Mouse (Mus musculus) ES-E14 (cell line): ENCODE results near the gene Tm7sf3. TPM values are rescaled to one million over a fixed set of nuclear protein-coding genes. Genes with fewer than 3 reads are reported as not detected.
A peak's percentile ranks its signal among the peaks of the same experiment; 100 is the strongest.

ENCODE experiments used
- DNase-seq: peaks from one replicate; pipeline ENCODE4 v3.0.0-alpha.2; 2013; ENCODE audit warnings: low read depth, low spot score
- H3K27ac ChIP-seq: 2 replicates; pipeline ENCODE4 v1.5.1; 2012; ENCODE audit warnings: low read depth, mild to moderate bottlenecking, low read length, moderate library complexity, mixed read lengths; ENCODE audit not compliant: poor library complexity, insufficient read depth, severe bottlenecking
- H3K36me3 ChIP-seq: 2 replicates; pipeline ENCODE4 v1.6.1; 2012; ENCODE audit warnings: mild to moderate bottlenecking, low read length, moderate library complexity, mixed read lengths; ENCODE audit not compliant: control insufficient read depth, poor library complexity, insufficient read depth, severe bottlenecking
- H3K4me1 ChIP-seq, 2 experiments: fragments of 150-350 bp in 1 of 2; sonication (generic) in 1 of 2; 2 replicates each; pipeline ENCODE4 v1.6.1; 2012; ENCODE audit warnings: low read length in 2 of 2, mild to moderate bottlenecking in 1 of 2, mixed read lengths in 1 of 2; ENCODE audit not compliant: control insufficient read depth in 2 of 2, insufficient read depth in 2 of 2, poor library complexity in 1 of 2
- H3K4me3 ChIP-seq, 2 experiments: fragments of 150-350 bp in 1 of 2; sonication (generic) in 1 of 2; 2 replicates each; pipeline ENCODE4 v1.5.1; 2012; ENCODE audit warnings: low read length in 2 of 2, low read depth in 1 of 2, mild to moderate bottlenecking in 1 of 2, mixed read lengths in 1 of 2; ENCODE audit not compliant: insufficient read depth in 1 of 2, poor library complexity in 1 of 2, severe bottlenecking in 1 of 2
- H3K9ac ChIP-seq: 2 replicates; pipeline ENCODE4 v1.6.1; 2012; ENCODE audit warnings: low read depth, mild to moderate bottlenecking, low read length, mixed read lengths; ENCODE audit not compliant: poor library complexity, insufficient read depth, severe bottlenecking
- H3K9me3 ChIP-seq: fragments of 150-350 bp; sonication (generic); 2 replicates; pipeline ENCODE4 v1.6.1; 2012; ENCODE audit warnings: low read depth, mild to moderate bottlenecking, low read length; ENCODE audit not compliant: control insufficient read depth, insufficient read depth
- CHD2 ChIP-seq: IDR thresholded peaks from 2 replicates; pipeline ENCODE4 v1.6.1; 2014; ENCODE audit warnings: mild to moderate bottlenecking, low read depth, low read length, inconsistent platforms
- HCFC1 ChIP-seq: IDR thresholded peaks from 2 replicates; pipeline ENCODE4 v1.6.1; 2012; ENCODE audit warnings: low read length, inconsistent platforms, borderline replicate concordance; ENCODE audit not compliant: insufficient read depth
- MAFK ChIP-seq: IDR thresholded peaks from 2 replicates; pipeline ENCODE4 v1.6.1; 2014; ENCODE audit warnings: mild to moderate bottlenecking, low read depth, low read length, inconsistent platforms; ENCODE audit not compliant: insufficient read depth
- ZC3H11A ChIP-seq: IDR thresholded peaks from 2 replicates; pipeline ENCODE4 v1.6.1; 2012; ENCODE audit warnings: low read depth, mild to moderate bottlenecking, inconsistent platforms, low read length, borderline replicate concordance
- ZNF384 ChIP-seq: IDR thresholded peaks from 2 replicates; pipeline ENCODE4 v1.6.1; 2012; ENCODE audit warnings: low read depth, low read length, inconsistent platforms
- in situ Hi-C, 2 experiments: fragments of 600-800 bp; cut with MboI; formaldehyde crosslinking; loops; one replicate each; pipeline ENCODE4 v1.15.1; 2025; ENCODE audit warnings: low sequenced_read_pairs in 2 of 2, inconsistent platforms in 1 of 2; ENCODE audit not compliant: unreplicated experiment in 2 of 2
- total RNA-seq: library from RNA; depleted of rRNA; stranded (reverse); fragments of 300-350 nt; gene quantifications from 2 replicates; pipeline ENCODE4 v1.2.3, GENCODE M21; 2012; rRNA removed

The Tm7sf3 gene
- total RNA-seq = 99.6 and 164 TPM in 2 replicates

DNA sequence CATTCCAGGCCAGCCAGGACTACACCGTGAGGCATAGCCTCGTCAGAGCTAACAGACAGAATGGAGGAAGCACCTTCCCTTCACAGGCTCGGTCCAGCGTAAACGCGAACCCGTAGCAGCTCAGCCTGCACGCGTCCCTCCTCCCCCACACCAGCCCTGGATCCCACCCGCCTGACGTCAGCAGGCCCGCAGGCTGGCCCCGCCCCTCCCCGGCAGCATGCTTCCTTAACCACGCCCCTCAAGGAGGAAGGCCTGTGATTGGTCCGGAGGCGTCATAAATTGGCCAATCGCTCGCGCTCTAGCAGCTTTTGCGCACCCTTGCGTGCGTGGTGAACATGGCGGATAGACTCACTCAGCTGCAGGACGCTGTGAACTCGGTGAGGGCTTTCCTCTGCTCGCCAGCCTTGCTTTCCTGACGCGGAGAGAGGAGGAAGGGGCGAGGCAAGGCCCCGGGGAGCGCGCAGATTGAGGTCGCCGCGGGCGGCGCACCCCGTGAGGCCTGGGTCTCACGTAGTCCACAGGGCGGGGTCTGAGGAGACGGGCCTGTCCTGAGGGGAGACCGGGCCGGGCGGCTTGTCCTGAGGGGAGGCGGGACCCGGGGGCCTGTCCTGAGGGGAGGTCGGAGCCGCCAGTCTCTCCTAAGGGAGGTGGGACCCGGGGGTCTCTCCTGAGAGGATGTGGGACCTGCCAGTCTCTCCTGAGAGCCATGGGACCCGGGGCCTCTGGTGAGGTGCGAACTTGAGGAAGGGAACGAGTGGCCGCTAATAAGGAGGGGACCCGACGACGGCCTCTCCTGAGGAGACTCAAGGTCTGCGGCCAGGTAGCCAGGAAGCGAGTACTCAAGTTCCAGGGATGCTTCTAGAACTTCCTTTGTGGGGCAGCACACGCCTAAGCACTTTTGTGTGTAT is at the start of gene Tm7sf3, which contains the start of gene Med21:
Gene Tm7sf3, minus strand, starts transcription at position 549 of the 908 bp plus-strand sequence.
Gene Med21, plus strand, starts transcription at position 272 of the 908 bp plus-strand sequence.
- Histone ChIP-seq H3K4me1 (peaks cover 0 to 2% of the 10 kb centered on the region in 2 experiments; a peak in 3 of 4 replicates), H3K9ac (peak within 1 kb of the TSS; percentile 94), H3K4me3 (peak within 1 kb of the TSS; percentile 90 to 94), H3K27ac (peak within 1 kb of the TSS; percentile 87), H3K9me3 (no peaks in the 10 kb centered on the region), H3K36me3 (no peaks in the 10 kb centered on the region)
- DNase-seq = peak; percentile 96
- TF ChIP-seq CHD2 = no peak; the same call in 1 of the 2 replicates
- no peak for TF ChIP-seq HCFC1
- TF ChIP-seq MAFK = no peak
- no peak for TF ChIP-seq ZC3H11A
- no peak for TF ChIP-seq ZNF384
- in situ Hi-C loops = no loop called here

DNA sequence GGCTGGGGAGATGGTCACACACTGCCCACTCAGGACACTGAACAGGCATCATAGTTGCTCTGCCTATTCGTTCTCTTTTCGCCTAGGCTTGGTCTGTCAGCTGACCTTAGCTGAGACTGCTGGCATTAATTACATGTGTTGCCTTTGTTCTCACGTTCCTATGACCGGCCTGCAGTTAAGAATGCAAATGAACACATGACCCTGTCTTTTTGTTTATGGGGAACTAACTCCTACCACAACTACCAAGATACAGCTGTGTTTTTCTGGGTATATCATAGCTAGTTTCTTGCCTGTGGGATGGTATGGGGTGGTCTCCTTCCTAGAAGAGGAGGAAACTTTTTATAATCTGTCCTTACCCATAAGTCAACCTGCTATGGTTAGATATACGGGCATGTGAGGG is 46.2 kb upstream of the Tm7sf3 start:
- no peak for DNase-seq
- Histone ChIP-seq H3K4me1 (peaks cover 0 to 4% of the 10 kb centered on the region in 2 experiments; a peak in 2 of 4 replicates), H3K4me3 (no peak overlapping the region), H3K9me3 (no peaks in the 10 kb centered on the region), H3K9ac (no peak overlapping the region), H3K27ac (no peak overlapping the region), H3K36me3 (no peaks in the 10 kb centered on the region)
- TF ChIP-seq MAFK = no peak
- no peak for TF ChIP-seq HCFC1
- no peak for TF ChIP-seq ZNF384
- TF ChIP-seq ZC3H11A = no peak
- TF ChIP-seq CHD2 = no peak
- in situ Hi-C loops = no loop called here

DNA sequence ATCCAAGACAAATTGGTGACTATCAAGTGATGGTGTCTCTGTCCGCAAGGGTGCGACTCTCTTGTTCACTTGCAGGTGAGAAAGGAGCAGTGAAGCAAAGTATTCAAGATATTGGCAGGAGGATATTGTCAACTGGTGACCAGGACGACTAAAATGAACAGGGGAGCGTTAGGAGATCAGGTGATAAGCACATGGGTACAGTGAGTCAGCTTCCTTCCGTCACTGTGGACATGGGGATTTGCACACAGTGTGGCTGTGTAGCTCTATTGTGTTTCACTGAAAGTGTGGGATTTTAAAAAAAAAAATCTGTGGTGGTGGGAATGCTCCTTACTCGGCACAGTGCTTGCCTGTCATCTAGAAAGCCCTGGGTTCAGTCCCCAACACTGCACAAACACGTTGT is 45.4 kb upstream of the Tm7sf3 start:
- no peak overlapping the region for H3K27ac ChIP-seq

DNA sequence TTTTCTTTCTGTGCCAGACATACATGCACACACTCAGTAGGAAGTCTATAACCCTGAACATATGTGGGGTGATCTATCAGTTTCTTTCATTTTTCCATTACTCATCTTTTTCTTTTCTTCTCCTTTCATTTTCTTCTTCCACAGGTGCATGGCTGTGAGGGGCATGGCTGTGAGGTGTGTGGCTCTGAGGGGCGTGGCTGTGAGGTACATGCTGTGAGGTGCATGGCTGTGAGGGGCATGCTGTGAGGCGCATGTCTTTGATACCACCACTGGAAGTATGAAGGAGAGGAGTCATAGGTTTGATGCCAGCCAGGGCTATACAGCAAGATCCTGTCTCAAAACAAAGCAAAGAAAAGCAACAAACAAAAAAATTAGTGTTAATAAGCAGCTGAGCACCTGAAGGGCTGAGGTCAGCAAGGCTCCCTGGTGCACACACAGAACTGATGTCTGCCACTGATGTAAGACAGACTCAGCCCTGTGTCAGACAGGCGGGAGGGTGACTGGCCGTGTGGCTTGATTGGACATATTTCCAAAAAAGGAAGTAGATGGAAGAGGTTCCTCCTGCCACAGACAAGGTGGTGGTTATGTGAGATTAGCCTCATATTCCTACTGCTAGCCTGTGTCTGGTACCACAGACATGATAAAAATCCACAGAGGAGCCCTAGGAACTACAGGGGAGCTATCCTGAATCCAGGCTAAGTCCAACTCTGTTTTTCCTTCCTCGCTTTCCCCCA is 44.0 kb upstream of the Tm7sf3 start:
- H3K4me3 ChIP-seq = no peak overlapping the region
- H3K9ac ChIP-seq = no peak overlapping the region
- H3K4me1 ChIP-seq = peaks cover 0 to 4% of the 10 kb centered on the region in 2 experiments; a peak in 2 of 4 replicates
- H3K27ac ChIP-seq = no peak overlapping the region
- no peaks in the 10 kb centered on the region for H3K9me3 ChIP-seq
- in situ Hi-C loops = no loop called here
- TF ChIP-seq CHD2 (no peak), HCFC1 (no peak), ZNF384 (no peak), MAFK (no peak), ZC3H11A (no peak)
- no peaks in the 10 kb centered on the region for H3K36me3 ChIP-seq
- DNase-seq = no peak

More for the DNA sequence above, 45.4 kb upstream of the Tm7sf3 start:
- no peak overlapping the region for H3K4me3 ChIP-seq
- no peaks in the 10 kb centered on the region for H3K9me3 ChIP-seq
- DNase-seq = no peak
- H3K9ac ChIP-seq = no peak overlapping the region
- H3K36me3 ChIP-seq = no peaks in the 10 kb centered on the region
- no peak for TF ChIP-seq ZNF384
- no peak for TF ChIP-seq CHD2
- no peak for TF ChIP-seq HCFC1
- TF ChIP-seq MAFK = no peak
- TF ChIP-seq ZC3H11A = no peak
- in situ Hi-C loops = no loop called here
- peaks cover 0 to 4% of the 10 kb centered on the region in 2 experiments; a peak in 2 of 4 replicates for H3K4me1 ChIP-seq
